Mouse (Mus musculus): Measurements from ENCODE around the gene Zfp654.

- TF ChIP-seq POLR2A (IDR thresholded peaks at IDR 0.05; ENCODE audit: low read depth, low read length): no peak
- TF ChIP-seq CTCF (conservative IDR thresholded peaks at IDR 0.05; ENCODE audit: insufficient read depth, insufficient read length, low read depth, low read length): peak; percentile 33; the same call in 1 of the 2 replicates
These were observed 27.2 kb upstream of the Zfp654 start for GRCm38 (mm10) chr16:64878611-64879132.
